Mouse (Mus musculus) lung, postnatal 0 days (tissue): ENCODE measurements around the gene Kctd19. TPM values are rescaled to one million over a fixed set of nuclear protein-coding genes. Genes with fewer than 3 reads are reported as not detected.

Experiments used
- ATAC-seq: fragments of 200-750 bp; cut with Nextera tagmentation; 2 replicates; pipeline ENCODE4 v1.8.0; 2017; ENCODE audit warnings: moderate library complexity
- DNase-seq: peaks from one replicate; pipeline ENCODE4 v3.0.0-alpha.2; 2016; ENCODE audit warnings: low spot score
- H3K27ac ChIP-seq: fragments of 300-500 bp; sonication (generic); 2 replicates; pipeline ENCODE4 v1.5.1; 2014; ENCODE audit warnings: antibody characterized with exemption, mild to moderate bottlenecking, low read length, mixed read lengths
- H3K27me3 ChIP-seq: fragments of 300-500 bp; sonication (generic); replicated peaks from 2 replicates; pipeline ENCODE4 v1.6.1; 2014; ENCODE audit warnings: low read length, mixed read lengths; ENCODE audit not compliant: insufficient read depth
- H3K36me3 ChIP-seq: fragments of 300-500 bp; sonication (generic); 2 replicates; pipeline ENCODE4 v1.6.1; 2014; ENCODE audit warnings: low read length, mixed read lengths; ENCODE audit not compliant: insufficient read depth
- H3K4me1 ChIP-seq: fragments of 300-500 bp; sonication (generic); 2 replicates; pipeline ENCODE4 v1.6.1; 2014; ENCODE audit warnings: antibody characterized with exemption, low read depth, low read length, mixed read lengths; ENCODE audit not compliant: insufficient read depth
- H3K4me2 ChIP-seq: fragments of 300-500 bp; sonication (generic); replicated peaks from 2 replicates; pipeline ENCODE4 v1.6.1; 2014; ENCODE audit warnings: low read depth, mild to moderate bottlenecking, low read length, moderate library complexity, mixed read lengths
- H3K4me3 ChIP-seq: fragments of 300-500 bp; sonication (generic); 2 replicates; pipeline ENCODE4 v1.5.1; 2014; ENCODE audit warnings: low read depth, low read length
- H3K9ac ChIP-seq: fragments of 300-500 bp; sonication (generic); replicated peaks from 2 replicates; pipeline ENCODE4 v1.6.1; 2014; ENCODE audit warnings: low read depth, mild to moderate bottlenecking
- H3K9me3 ChIP-seq: fragments of 300-500 bp; sonication (generic); 2 replicates; pipeline ENCODE4 v1.6.1; 2016; ENCODE audit warnings: low read length, mixed read lengths
- CTCF ChIP-seq: IDR thresholded peaks from 2 replicates; pipeline ENCODE4 v1.5.1; 2016; ENCODE audit warnings: antibody characterized with exemption, mild to moderate bottlenecking
- EP300 ChIP-seq: IDR thresholded peaks from 2 replicates; pipeline ENCODE4 v1.6.1; 2016; ENCODE audit warnings: antibody characterized with exemption, mild to moderate bottlenecking, control low read depth
- WGBS: fragments of 180-500 bp; shearing (Covaris S2); extraction: QIAGEN DNeasy Blood & Tissue Kit; methylation state at CpG from one replicate; pipeline ENCODE4 v1.1.7; 2014; 5-methylcytosine and 5-hydroxymethylcytosine counted together
- polyA plus RNA-seq: library from polyadenylated mRNA; unstranded; fragments of >200 nt; fragmentation: Nextera tagmentation; extraction: Ambion mirVana; gene quantifications from 2 replicates; pipeline ENCODE4 v1.2.1, GENCODE M21; 2015

The Kctd19 gene
- polyA plus RNA-seq, 1 experiment from 2014 or later: 0.38 TPM

GRCm38 (mm10) chr8:105359646-105360045, 53.7 kb downstream of the Kctd19 start:
- H3K36me3 ChIP-seq: no peaks in the 10 kb centered on the region
- WGBS: 47% methylated on average over 4 of the region's 4 CpGs
- ATAC-seq: peak; percentile 72

GRCm38 (mm10) chr8:105359208-105359607, 54.1 kb downstream of the Kctd19 start:
- no peaks in the 10 kb centered on the region for H3K9me3 ChIP-seq
- H3K4me2 ChIP-seq: no peak overlapping the region
- no peaks in the 10 kb centered on the region for H3K36me3 ChIP-seq
- 55% methylated on average over 15 of the region's 15 CpGs for WGBS
- no peak overlapping the region for H3K9ac ChIP-seq
- TF ChIP-seq EP300 (no peak), CTCF (no peak)
- H3K27ac ChIP-seq: no peak overlapping the region
- DNase-seq: no peak
- no peak for ATAC-seq
- H3K27me3 ChIP-seq: no peaks in the 10 kb centered on the region
- no peak overlapping the region for H3K4me3 ChIP-seq
- H3K4me1 ChIP-seq: no peaks in the 10 kb centered on the region

More at GRCm38 (mm10) chr8:105359646-105360045, 53.7 kb downstream of the Kctd19 start:
- peak; percentile 74 for TF ChIP-seq CTCF
- TF ChIP-seq EP300: no peak
- no peak overlapping the region for H3K9ac ChIP-seq
- H3K4me1 ChIP-seq: no peaks in the 10 kb centered on the region
- no peaks in the 10 kb centered on the region for H3K9me3 ChIP-seq
- H3K4me3 ChIP-seq: no peak overlapping the region
- no peak overlapping the region for H3K27ac ChIP-seq
- peak; percentile 80 for DNase-seq
- H3K27me3 ChIP-seq: no peaks in the 10 kb centered on the region
- H3K4me2 ChIP-seq: no peak overlapping the region

GRCm38 (mm10) chr8:105356681-105357080, 56.6 kb downstream of the Kctd19 start:
- 88% methylated on average over 14 of the region's 14 CpGs for WGBS
- no peak overlapping the region for H3K27ac ChIP-seq
- H3K9ac ChIP-seq: no peak overlapping the region
- DNase-seq: no peak
- ATAC-seq: no peak
- no peaks in the 10 kb centered on the region for H3K27me3 ChIP-seq
- no peak overlapping the region for H3K4me3 ChIP-seq
- H3K9me3 ChIP-seq: no peaks in the 10 kb centered on the region
- no peaks in the 10 kb centered on the region for H3K36me3 ChIP-seq
- TF ChIP-seq CTCF: no peak
- no peak for TF ChIP-seq EP300
- no peak overlapping the region for H3K4me2 ChIP-seq
- H3K4me1 ChIP-seq: no peaks in the 10 kb centered on the region

GRCm38 (mm10) chr8:105355179-105356024, 57.9 kb downstream of the Kctd19 start:
- Histone ChIP-seq H3K9me3 (no peaks in the 10 kb centered on the region), H3K36me3 (no peaks in the 10 kb centered on the region), H3K9ac (no peak overlapping the region), H3K27me3 (no peaks in the 10 kb centered on the region), H3K27ac (no peak overlapping the region), H3K4me2 (no peak overlapping the region), H3K4me3 (no peak overlapping the region), H3K4me1 (no peaks in the 10 kb centered on the region)
- TF ChIP-seq EP300: no peak
- TF ChIP-seq CTCF: no peak
- DNase-seq: no peak
- WGBS: 65% methylated on average over 26 of the region's 26 CpGs
- no peak; the same call in 1 of the 2 replicates for ATAC-seq

- H3K9me3 ChIP-seq: no peaks in the 10 kb centered on the region
- no peak overlapping the region for H3K27ac ChIP-seq
- H3K4me1 ChIP-seq: no peaks in the 10 kb centered on the region
- H3K27me3 ChIP-seq: no peaks in the 10 kb centered on the region
- no peak for ATAC-seq
- H3K4me3 ChIP-seq: no peak overlapping the region
- DNase-seq: no peak
- no peak overlapping the region for H3K4me2 ChIP-seq
- TF ChIP-seq EP300 (no peak), CTCF (no peak)
- no peak overlapping the region for H3K9ac ChIP-seq
- no peaks in the 10 kb centered on the region for H3K36me3 ChIP-seq
- WGBS: 93% methylated on average over 4 of the region's 4 CpGs
These were observed 58.8 kb downstream of the Kctd19 start for GRCm38 (mm10) chr8:105354549-105354948.

GRCm38 (mm10) chr8:105353583-105354135, 59.6 kb downstream of the Kctd19 start:
- DNase-seq (no peak), ATAC-seq (no peak)
- no peak for TF ChIP-seq CTCF
- TF ChIP-seq EP300: no peak
- Histone ChIP-seq H3K9ac (no peak overlapping the region), H3K36me3 (no peaks in the 10 kb centered on the region), H3K4me2 (no peak overlapping the region), H3K27me3 (no peaks in the 10 kb centered on the region), H3K27ac (no peak overlapping the region), H3K4me1 (no peaks in the 10 kb centered on the region; the same call in 1 of the 2 replicates), H3K9me3 (no peaks in the 10 kb centered on the region), H3K4me3 (no peak overlapping the region)
- WGBS: 73% methylated on average over 8 of the region's 8 CpGs
